In the genomic region with DNA sequence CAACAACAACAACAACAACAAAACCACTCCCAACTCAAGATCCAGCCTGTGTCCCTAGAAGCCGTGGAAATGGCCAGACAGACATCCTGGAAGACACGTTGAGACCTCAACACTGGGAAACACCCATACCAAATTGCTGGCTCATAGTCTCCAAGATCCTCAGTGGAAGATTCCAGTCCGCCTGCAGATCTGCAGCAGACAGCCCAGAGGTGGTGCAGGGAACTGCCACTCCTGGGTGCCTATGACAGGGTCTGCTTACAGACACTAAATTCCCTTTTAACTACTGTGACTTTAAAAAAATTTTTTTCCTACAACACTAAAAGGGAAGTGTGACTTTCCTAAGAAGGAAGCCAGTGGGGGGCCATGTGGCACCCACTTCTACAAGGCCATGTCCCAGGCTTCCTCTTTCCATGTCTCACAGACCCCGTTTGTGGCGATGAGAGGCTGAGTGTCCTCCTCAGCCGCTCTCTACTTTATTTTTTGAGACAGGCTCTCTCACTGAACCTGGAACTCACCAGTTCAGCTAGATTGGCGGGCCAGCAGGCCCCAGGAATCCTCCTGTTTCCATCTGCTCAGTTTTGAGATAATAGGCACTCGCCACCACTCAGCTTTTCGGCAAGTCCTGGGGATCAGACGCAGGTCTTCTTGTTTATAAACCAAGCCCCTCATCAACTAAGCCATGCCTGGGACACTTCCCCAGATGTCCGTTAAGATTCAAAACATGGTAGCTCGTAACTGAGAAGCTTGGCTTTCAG, we compare ENCODE assay signal across 8 mouse cellular contexts. TPM values are rescaled to one million over a fixed set of nuclear protein-coding genes. Genes with fewer than 3 reads are reported as not detected.
DNase-seq lines count a peak whose midpoint lies in the region; ATAC-seq lines count a peak whose summit lies in the region.

No protein-coding gene starts in this region.

- ATAC-seq in monocyte, adult 5-6 weeks (replicated peaks; ENCODE audit: insufficient number of reproducible peaks, low FRiP score, low TSS enrichment, poor library complexity, severe bottlenecking): peak; percentile 51; the same call in 1 of the 2 replicates

- intact Hi-C loops in left cerebral cortex, postnatal 14 days (cut with DNase I): no loop called here
- intact Hi-C loops in left cerebral cortex, postnatal 4 days (cut with DNase I): no loop called here

- DNase-seq in cerebellum, adult 11-12 months: peak; percentile 69
- DNase-seq in cerebellum, postnatal 4 days (ENCODE audit: low spot score in 2 of 2): no peak
- peak; percentile 23 to 38 for DNase-seq in left cerebral cortex, postnatal 14 days (ENCODE audit: low spot score in 2 of 2)
- no peak for DNase-seq in left cerebral cortex, adult 8-10 months (ENCODE audit: low spot score in 2 of 2)
- peak; percentile 65 to 70 for DNase-seq in cerebellum, postnatal 25 days
- DNase-seq in left cerebral cortex, postnatal 4 days: no peak
- DNase-seq in embryo, embryonic 10.5 days (ENCODE audit: low spot score): no peak

RNA-seq across cellular contexts. Expression of gene Pdgfa, which starts 27.4 kb away (rescaled TPM):
- total RNA-seq in left cerebral cortex, postnatal 14 days (2021): 10 to 100 TPM; 52.1 to 57.9 TPM
- total RNA-seq in left cerebral cortex, adult 8-10 months (2022): 10 to 100 TPM; 41.9 to 48.3 (median 44.5) TPM
- 1.1 to 1.7 TPM in 2 of 3 replicates, not detected in the other for total RNA-seq in monocyte, adult 5-6 weeks (2017)
- 10 to 100 TPM; 50.3 to 52.3 TPM for total RNA-seq in left cerebral cortex, postnatal 4 days (2021)

Comparison
In these comparisons a context has a peak if more than half of its experiments do, and no peak if none do; other contexts are left out.
1. DNase-seq: peak in cerebellum, adult 11-12 months (single experiment), left cerebral cortex, postnatal 14 days (2 of 2) and cerebellum, postnatal 25 days (2 of 2); none in cerebellum, postnatal 4 days (0 of 2), left cerebral cortex, adult 8-10 months (0 of 2), left cerebral cortex, postnatal 4 days (single experiment) and embryo, embryonic 10.5 days (single experiment).
2. RNA of gene Pdgfa, which starts 27.4 kb away (total RNA-seq): 52.1 to 57.9 TPM in left cerebral cortex, postnatal 14 days, 50.3 to 52.3 TPM in left cerebral cortex, postnatal 4 days and 41.9 to 48.3 TPM in left cerebral cortex, adult 8-10 months; 1.1 to 1.7 TPM in monocyte, adult 5-6 weeks; every median in the first group is over 10 times any median in the second.